Mouse (Mus musculus): ENCODE measurements at regions not wholly inside any gene's neighbourhood (a gene's known extent, or its start where the extent isn't known, plus 50 kb on each side); places are given as distances from the start of the nearest gene placed in this dataset.

DNA sequence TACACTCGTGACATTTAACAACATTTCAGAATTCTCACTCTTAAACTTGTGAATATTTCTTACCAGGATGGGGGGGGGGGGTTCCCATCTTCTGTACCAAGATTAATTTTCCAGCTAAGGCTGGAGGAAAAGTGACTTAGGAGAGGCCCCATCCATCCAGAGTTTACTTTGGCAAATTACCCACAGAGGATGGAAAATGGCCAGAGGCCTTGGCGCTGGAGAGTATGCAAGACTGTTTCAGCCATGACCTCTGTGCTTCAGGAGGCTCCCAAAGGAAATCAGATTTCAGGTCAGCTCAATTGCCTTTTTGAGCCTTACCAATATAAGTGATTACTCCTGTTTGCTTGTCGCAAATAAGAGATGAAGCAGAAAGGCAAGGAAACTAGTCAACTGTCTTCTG lies 143.4 kb upstream of the F930015N05Rik start:
- no peak for DNase-seq (ENCODE audit: low read depth)

DNA sequence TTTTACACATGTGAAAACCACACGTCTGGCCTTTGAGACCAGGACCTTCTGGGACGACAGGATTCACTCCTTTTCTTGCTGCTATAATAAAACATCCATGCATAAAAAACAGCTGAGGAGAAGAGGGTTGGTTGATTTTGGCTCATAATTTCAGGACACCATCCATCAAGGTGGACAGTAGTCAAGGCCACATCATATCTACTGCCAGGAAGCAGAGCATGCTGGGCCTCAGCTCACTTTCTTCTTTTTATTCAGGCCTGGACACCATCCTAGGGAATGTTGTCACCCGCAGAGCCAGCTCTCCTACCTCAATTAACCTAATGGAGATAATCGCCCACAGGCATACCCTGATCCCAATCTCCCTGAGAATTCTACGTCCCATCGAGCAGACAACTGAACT lies 149.6 kb upstream of the F930015N05Rik start:
- no peak for DNase-seq (ENCODE audit: low read depth)

DNA sequence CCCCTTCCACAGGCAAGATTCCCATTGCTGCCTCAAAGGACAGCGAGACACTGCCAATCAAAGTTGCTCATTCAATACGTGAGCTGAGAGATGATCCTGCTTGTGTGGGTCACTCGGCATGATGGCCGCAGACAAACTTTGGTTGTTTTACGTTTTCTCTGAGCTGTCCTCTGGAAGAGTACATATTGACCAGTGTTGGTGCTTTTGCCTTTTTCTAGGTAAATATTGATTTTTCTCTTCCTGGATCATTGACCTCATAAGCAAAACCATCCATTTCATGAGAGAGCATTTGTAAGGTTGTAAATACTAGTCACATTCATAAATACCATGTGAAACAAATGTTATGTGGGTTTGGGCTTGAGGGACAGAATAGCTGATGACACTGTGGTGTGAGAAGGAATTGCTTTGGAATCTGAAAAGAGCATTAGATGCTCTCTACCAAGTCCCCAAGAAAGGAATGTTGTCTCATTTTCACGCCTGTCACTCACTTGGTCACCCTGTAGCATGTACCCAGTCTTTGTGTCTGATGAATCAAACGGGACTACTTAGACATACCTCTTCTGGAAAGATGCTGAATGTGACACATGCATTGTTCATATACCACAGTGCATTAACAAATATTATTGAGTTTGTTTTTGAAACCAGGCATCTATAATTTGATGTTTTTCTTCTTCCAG lies 150.7 kb upstream of the F930015N05Rik start:
- DNase-seq (ENCODE audit: low read depth) = no peak

GRCm38 (mm10) chr11:64587751-64588600 lies 151.5 kb upstream of the F930015N05Rik start:
- no peak for DNase-seq (ENCODE audit: low read depth)

DNA sequence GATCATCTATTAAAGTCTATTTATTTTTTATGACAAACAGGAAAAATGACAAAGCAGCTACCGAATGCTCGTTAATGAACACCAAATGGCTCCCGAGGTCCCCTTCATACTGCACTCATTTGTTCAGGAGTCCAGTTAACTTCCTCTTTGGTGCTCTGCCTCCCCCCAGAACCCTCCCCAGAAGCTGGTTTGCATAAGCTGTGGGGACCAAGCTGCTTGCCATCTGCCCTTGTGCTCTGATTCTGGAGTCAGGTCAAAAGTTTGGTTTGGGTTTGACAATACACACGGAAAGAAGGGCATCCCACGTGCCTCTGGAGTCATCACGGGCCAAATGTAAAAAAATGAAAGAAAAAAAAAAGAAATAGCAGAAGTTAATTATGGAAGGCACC lies 152.1 kb upstream of the F930015N05Rik start:
- DNase-seq (ENCODE audit: low read depth) = no peak

GRCm38 (mm10) chr11:64589026-64589425 lies 152.6 kb upstream of the F930015N05Rik start:
- no peak for DNase-seq (ENCODE audit: low read depth)

DNA sequence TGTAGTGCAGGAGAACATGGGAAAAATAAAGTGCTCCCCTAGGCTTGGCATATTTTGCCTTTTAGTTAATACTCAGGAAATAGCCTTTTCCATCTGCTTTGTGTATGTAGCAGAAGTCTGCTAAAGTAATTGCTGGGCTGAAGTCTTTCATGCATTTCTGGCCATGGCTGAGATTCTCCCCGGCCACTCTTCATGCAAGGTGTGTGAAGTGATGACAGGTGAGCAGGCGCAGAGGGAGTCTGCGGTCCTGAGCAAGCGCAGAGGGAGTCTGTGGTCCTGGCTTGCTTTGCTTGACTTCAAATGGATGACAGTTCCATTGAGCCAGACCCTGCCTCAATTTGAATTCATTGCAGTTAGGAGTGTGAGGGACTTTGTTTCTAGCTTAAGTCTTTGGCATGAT lies 153.6 kb upstream of the F930015N05Rik start:
- no peak for DNase-seq (ENCODE audit: low read depth)

DNA sequence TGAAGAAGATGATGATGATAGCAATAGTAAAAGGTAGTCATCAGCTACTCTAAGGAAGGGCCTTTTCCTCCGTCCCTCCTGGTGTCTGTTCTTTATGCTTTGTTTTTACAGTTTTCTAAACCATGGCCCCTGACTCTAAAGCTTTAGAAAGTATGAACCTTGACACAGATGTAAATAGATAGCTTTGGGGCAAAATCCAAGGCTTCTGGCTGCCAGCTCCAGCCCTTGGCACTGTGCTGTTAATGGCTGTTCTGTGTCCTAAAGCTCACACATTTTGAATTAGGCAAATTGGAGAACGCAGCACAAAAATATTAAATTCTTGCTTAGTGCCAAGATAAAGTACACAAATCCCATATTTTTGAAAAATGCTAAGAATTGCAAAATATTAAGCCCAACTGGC lies 155.8 kb upstream of the F930015N05Rik start:
- no peak for DNase-seq (ENCODE audit: low read depth)

DNA sequence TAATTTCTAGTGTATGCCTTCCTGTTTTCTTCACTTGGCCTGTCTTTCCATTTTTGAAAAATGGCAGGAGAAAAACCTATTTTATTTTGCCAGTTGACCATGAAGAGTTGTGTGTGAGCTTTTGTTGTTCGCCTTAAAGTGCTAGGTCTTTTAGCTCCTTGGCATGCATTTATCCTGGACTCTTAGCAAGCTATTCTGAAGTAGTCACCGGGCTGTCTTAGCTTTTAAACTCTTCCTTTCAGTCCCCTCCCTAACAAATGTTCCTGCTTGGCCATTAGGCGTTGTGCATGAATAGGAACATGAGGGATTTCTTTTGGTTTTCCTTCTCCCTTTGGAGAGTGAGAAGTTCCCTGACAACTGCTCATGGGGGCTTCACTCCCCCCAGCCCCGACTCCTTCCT lies 160.9 kb upstream of the F930015N05Rik start:
- DNase-seq (ENCODE audit: low read depth) = no peak

DNA sequence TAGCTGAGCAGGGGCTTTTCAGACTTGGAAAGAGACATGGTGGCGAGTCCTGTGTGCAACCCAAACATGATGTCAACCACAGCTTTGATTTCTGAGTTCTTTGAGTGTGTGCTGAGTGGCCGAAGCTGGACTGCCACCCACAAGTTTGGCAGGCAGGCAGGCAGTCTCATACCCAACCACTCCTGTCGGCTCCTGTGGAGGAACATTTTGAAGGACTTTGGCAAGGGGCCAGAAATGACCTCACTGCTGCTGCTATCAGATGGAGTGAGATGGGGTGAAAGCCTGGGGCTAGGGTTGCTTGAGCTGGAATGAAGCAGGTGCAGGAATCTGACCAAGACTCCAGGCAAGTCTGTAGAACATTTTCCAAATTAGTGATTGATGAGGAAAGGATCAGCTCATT lies 162.7 kb upstream of the F930015N05Rik start:
- DNase-seq (ENCODE audit: low read depth) = no peak

GRCm38 (mm10) chr11:64600201-64601102 lies 164.0 kb upstream of the F930015N05Rik start:
- peak; percentile 67 for DNase-seq (ENCODE audit: low read depth)

GRCm38 (mm10) chr11:64609043-64609442 lies 172.6 kb upstream of the F930015N05Rik start:
- no peak for DNase-seq (ENCODE audit: low read depth)

GRCm38 (mm10) chr11:64610724-64611123 lies 174.3 kb upstream of the F930015N05Rik start:
- no peak for DNase-seq (ENCODE audit: low read depth)

GRCm38 (mm10) chr11:64615140-64615539 lies 178.7 kb upstream of the F930015N05Rik start:
- DNase-seq (ENCODE audit: low read depth) = no peak

DNA sequence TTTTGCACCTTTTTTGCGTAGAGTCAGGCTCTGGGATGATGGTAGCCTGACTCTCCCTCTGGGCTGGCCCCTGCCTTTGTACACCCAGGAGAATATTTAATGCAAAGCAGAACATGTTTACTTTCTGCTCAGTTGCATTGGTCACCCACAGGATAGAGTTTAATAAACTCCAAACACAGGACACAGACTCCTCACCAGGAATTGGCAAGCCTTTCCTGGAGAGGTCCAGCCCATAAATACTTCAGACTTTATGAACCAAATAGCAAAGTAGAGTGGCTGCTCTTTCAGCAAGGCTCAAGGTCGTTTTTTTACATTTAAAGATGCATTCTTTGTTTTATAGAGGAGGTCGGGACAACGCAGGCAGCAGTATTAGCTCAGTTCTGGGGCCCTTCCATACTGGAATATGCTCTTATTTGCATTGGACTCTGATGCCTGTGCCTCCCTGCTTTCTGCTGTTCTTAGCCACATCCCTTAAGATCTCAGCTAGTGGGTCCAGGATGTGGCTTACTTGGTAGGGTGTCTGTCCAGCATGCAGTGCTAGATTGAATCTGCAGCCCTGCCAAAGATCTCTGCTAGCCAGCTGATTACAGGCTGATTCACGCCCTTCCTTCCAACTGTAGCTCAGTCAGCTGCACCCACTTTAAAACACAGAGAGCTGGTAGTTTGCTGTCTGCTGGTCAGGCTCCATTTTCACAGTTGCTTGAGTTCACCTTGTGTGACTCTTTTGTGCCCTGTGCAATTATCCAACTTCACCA lies 182.4 kb upstream of the F930015N05Rik start:
- DNase-seq (ENCODE audit: low read depth) = no peak

DNA sequence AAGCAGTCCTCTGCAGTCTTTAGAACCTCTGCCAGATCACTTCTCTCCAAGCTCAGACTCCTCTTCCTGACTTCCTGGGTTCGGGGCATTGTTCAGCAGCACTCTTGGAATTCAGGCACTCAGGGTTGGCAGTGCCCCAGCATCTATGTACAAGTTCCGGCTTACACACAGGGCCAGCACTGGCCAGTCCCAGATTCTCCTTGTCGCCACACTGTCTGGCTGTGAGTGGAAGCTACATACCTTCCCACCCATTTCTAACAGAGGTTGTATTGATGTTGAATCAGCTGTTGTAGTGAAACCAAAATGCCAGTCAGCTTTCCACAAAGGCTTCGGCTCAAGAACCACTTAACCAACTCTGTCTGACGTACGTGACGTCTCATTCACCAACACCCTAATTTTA lies 190.7 kb upstream of the F930015N05Rik start:
- DNase-seq (ENCODE audit: low read depth) = no peak

DNA sequence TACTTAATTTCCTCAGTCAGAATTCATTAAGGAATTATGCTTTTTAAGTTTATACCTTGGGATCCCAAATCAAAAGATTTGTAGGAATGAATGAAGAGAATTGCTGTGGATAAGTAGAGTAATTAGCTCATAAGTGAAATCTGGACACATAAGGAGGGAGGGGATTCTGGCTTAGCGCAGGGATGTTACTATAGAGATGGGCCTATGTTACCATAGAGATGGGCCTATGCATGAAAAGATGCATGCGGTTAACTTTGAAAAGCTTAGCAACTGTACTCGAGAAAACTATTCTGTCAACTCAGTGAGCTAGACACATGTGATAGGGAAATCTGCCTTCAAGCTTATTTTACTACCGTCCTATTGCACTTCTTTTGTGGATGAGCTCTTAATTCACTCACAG lies 204.5 kb upstream of the F930015N05Rik start:
- no peak for DNase-seq (ENCODE audit: low read depth)

GRCm38 (mm10) chr11:64643171-64643570 lies 206.7 kb upstream of the F930015N05Rik start:
- no peak for DNase-seq (ENCODE audit: low read depth)

DNA sequence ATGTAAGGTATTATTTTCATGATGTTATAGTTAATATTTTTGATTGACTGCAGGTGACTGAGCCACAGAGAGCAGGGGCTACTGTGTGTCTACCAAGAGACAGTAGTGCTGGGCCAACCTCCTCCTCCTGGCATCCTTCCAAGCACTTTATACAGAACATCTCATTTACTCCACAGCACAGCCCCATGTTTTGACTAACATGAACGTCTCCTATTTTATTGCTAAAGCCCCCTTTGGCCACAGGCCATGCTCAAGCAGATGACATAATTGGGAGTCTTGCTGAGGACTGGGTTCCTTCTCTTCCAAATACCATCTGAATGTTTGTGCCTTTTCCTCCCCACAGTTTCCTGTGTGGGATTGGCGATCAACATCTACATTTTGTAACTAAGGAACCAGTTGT lies 211.5 kb upstream of the F930015N05Rik start:
- no peak for DNase-seq (ENCODE audit: low read depth)

DNA sequence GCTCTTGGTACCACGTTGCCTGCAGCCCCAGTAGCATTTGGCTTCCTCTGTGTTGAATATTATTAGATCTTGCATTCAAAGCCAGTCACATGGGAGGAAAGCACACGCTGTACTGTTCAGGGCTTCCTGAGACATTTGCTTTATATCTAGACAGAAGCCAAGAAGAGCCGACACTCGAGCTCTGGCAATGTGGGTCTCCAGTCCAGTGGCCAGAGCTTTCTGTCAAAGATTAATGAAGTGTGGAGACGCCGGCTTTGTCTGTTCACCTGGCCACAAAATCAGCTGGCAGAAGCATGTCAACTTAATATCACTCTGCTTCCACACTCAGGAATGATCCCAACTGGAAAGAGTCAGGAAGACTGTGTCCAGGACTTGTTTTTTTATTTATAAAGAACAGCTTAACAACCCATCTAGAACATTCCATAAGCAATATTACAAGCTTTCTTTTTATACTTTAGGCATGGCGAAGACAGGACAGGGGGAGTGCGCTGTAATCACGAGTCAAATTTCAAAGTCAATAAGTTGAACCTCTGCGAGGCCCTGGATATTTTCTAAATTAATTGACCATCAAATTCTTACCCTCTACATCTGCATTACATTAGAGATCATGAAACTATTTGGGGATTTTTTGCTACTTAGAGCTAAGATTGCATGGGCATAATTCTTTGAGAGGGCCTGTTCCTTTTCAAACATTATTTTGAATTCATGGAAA lies 214.3 kb upstream of the F930015N05Rik start:
- no peak for DNase-seq (ENCODE audit: low read depth)

GRCm38 (mm10) chr11:64652811-64653210 lies 216.4 kb upstream of the F930015N05Rik start:
- no peak for DNase-seq (ENCODE audit: low read depth)

Measured in c-Kit-positive CD71-negative TER-119-negative erythroid progenitor cells, embryonic 14.5 days (primary cell).